Mouse (Mus musculus) gastrocnemius, postnatal 25 days (tissue): ENCODE measurements around the gene Calm4. TPM values are rescaled to one million over a fixed set of nuclear protein-coding genes. Genes with fewer than 3 reads are reported as not detected.
"Not testable (repeated sequence)": the region's sequence is repeated elsewhere in the genome, so short reads cannot be mapped to it uniquely, and the experiment has no call there.

Experiments
- DNase-seq: peaks from one replicate; pipeline ENCODE4 v3.0.0; 2022
- long read RNA-seq, 2 experiments: library from polyadenylated mRNA; stranded (forward); transcript quantifications; one replicate each; pipeline ENCODE4 v2.0.0; 2021
- total RNA-seq, 2 experiments: library from RNA; stranded (reverse); gene quantifications; 1 replicate in 1 of 2; 2 replicates in 1 of 2; pipeline ENCODE4 v1.2.3; 2021

Gene Calm4
- total RNA-seq: not detected
- long read RNA-seq, experiment 1: 0 reads
- long read RNA-seq, experiment 2: 0 reads

- not testable (repeated sequence) for DNase-seq
Measured at GRCm38 (mm10) chr13:3837312-3837807, at the start of gene Calm4. Gene Calm4 (plus strand): TSS chr13:3837757.

- no peak for DNase-seq
Measured at GRCm38 (mm10) chr13:3788588-3788987, 49.0 kb upstream of the Calm4 start.

GRCm38 (mm10) chr13:3789531-3789930 lies 48.0 kb upstream of the Calm4 start:
- DNase-seq: no peak

- no peak for DNase-seq
Measured at GRCm38 (mm10) chr13:3796649-3797048, 40.9 kb upstream of the Calm4 start.

GRCm38 (mm10) chr13:3798751-3799150 lies 38.8 kb upstream of the Calm4 start:
- no peak for DNase-seq

- no peak for DNase-seq
Measured at GRCm38 (mm10) chr13:3799386-3799785, 38.2 kb upstream of the Calm4 start.

- no peak for DNase-seq
Measured at GRCm38 (mm10) chr13:3804186-3804585, 33.4 kb upstream of the Calm4 start, which contains the start of gene Calml3. Gene Calml3 (minus strand): TSS chr13:3804316.

GRCm38 (mm10) chr13:3805132-3805531 lies 32.4 kb upstream of the Calm4 start:
- DNase-seq: no peak

GRCm38 (mm10) chr13:3805638-3806037 lies 31.9 kb upstream of the Calm4 start:
- DNase-seq: no peak

GRCm38 (mm10) chr13:3807131-3807827 lies 30.3 kb upstream of the Calm4 start:
- DNase-seq: no peak

GRCm38 (mm10) chr13:3818012-3818739 lies 19.4 kb upstream of the Calm4 start:
- DNase-seq: no peak

- DNase-seq: no peak
Measured at GRCm38 (mm10) chr13:3818740-3819076, 18.8 kb upstream of the Calm4 start.

- no peak for DNase-seq
Measured at GRCm38 (mm10) chr13:3822105-3822504, 15.5 kb upstream of the Calm4 start.

- DNase-seq: no peak
Measured at GRCm38 (mm10) chr13:3825726-3826125, 11.8 kb upstream of the Calm4 start.

GRCm38 (mm10) chr13:3831546-3831945 lies 6.0 kb upstream of the Calm4 start:
- DNase-seq: no peak

GRCm38 (mm10) chr13:3831994-3832393 lies 5.6 kb upstream of the Calm4 start:
- DNase-seq: no peak

GRCm38 (mm10) chr13:3832450-3832849 lies 5.1 kb upstream of the Calm4 start:
- DNase-seq: no peak

GRCm38 (mm10) chr13:3833644-3834043 lies 3.9 kb upstream of the Calm4 start:
- not testable (repeated sequence) for DNase-seq

GRCm38 (mm10) chr13:3840662-3841061 lies 3.1 kb downstream of the Calm4 start:
- DNase-seq: not testable (repeated sequence)

GRCm38 (mm10) chr13:3850330-3850729 lies 12.8 kb downstream of the Calm4 start:
- DNase-seq: no peak

GRCm38 (mm10) chr13:3853648-3854333 lies 16.2 kb downstream of the Calm4 start, which contains the start of gene Calm5:
Gene Calm5 (plus strand): TSS chr13:3854173.
- DNase-seq: not testable (repeated sequence)

GRCm38 (mm10) chr13:3854856-3855255 lies 17.3 kb downstream of the Calm4 start:
- no peak for DNase-seq

GRCm38 (mm10) chr13:3856252-3856651 lies 18.7 kb downstream of the Calm4 start:
- DNase-seq: no peak
